Mouse (Mus musculus) layer of hippocampus, adult 18-20 months (tissue): ENCODE data around the gene Gmcl1. TPM values are rescaled to one million over a fixed set of nuclear protein-coding genes. Genes with fewer than 3 reads are reported as not detected.

ENCODE experiments used
- DNase-seq, 2 experiments: peaks; one replicate each; pipeline ENCODE4 v3.0.0; 2022; ENCODE audit warnings: low spot score in 2 of 2
- total RNA-seq, 2 experiments: library from RNA; stranded (reverse); gene quantifications; 2 replicates each; pipeline ENCODE4 v1.2.3; 2021

Gene Gmcl1
- total RNA-seq, 2 experiments from 2014 or later = 24.7 to 28.5 TPM

GRCm38 (mm10) chr6:86736830-86737229 is 3.6 kb upstream of the Gmcl1 start:
- DNase-seq = no peak

GRCm38 (mm10) chr6:86736313-86736712 is 3.1 kb upstream of the Gmcl1 start:
- no peak for DNase-seq

- DNase-seq = peak in 1 of 2 experiments; percentile 21
Measured at GRCm38 (mm10) chr6:86732276-86733173, 658 bp downstream of the Gmcl1 start.

- DNase-seq = no peak
Measured at GRCm38 (mm10) chr6:86728711-86729110, 4.5 kb downstream of the Gmcl1 start.

GRCm38 (mm10) chr6:86721977-86722376 is 11.2 kb downstream of the Gmcl1 start:
- DNase-seq = no peak

GRCm38 (mm10) chr6:86708072-86708774 is 25.0 kb downstream of the Gmcl1 start:
- no peak for DNase-seq

- DNase-seq = no peak
Measured at GRCm38 (mm10) chr6:86702577-86702976, 30.6 kb downstream of the Gmcl1 start.

- DNase-seq = no peak
Measured at GRCm38 (mm10) chr6:86697903-86698302, 35.3 kb downstream of the Gmcl1 start.

GRCm38 (mm10) chr6:86696213-86696612 is 37.0 kb downstream of the Gmcl1 start:
- DNase-seq = no peak

- DNase-seq = peak in 1 of 2 experiments; percentile 57
Measured at GRCm38 (mm10) chr6:86694465-86694864, 38.7 kb downstream of the Gmcl1 start.

GRCm38 (mm10) chr6:86689671-86690070 is 43.5 kb downstream of the Gmcl1 start:
- DNase-seq = no peak

- DNase-seq = no peak
Measured at GRCm38 (mm10) chr6:86686971-86687370, 46.2 kb downstream of the Gmcl1 start.

- DNase-seq = no peak
Measured at GRCm38 (mm10) chr6:86684655-86685011, 48.5 kb downstream of the Gmcl1 start.

GRCm38 (mm10) chr6:86683872-86684654 is 49.1 kb downstream of the Gmcl1 start, which contains the start of gene Snrnp27:
Snrnp27 (minus strand) TSS chr6:86684522.
- peak; percentile 86 to 92 for DNase-seq

GRCm38 (mm10) chr6:86681289-86681688 is 51.9 kb downstream of the Gmcl1 start:
- DNase-seq = no peak

GRCm38 (mm10) chr6:86678341-86678740 is 54.8 kb downstream of the Gmcl1 start:
- no peak for DNase-seq

GRCm38 (mm10) chr6:86670873-86671272 is 62.3 kb downstream of the Gmcl1 start:
- DNase-seq = peak; percentile 37 to 82

- peak; percentile 100 for DNase-seq
Measured at GRCm38 (mm10) chr6:86669240-86669727, 63.9 kb downstream of the Gmcl1 start.

- DNase-seq = peak in 1 of 2 experiments; percentile 34
Measured at GRCm38 (mm10) chr6:86668580-86669239, 64.5 kb downstream of the Gmcl1 start, which contains the start of gene Mxd1. Mxd1 (minus strand) TSS chr6:86669161.

- DNase-seq = no peak
Measured at GRCm38 (mm10) chr6:86667061-86667460, 66.1 kb downstream of the Gmcl1 start.
